Mouse (Mus musculus) liver, embryonic 11.5 days (tissue): Measurements from ENCODE around the gene Lrp6. TPM values are rescaled to one million over a fixed set of nuclear protein-coding genes. Genes with fewer than 3 reads are reported as not detected.

Experiments used
- ATAC-seq: fragments of 200-750 bp; cut with Nextera tagmentation; replicated peaks from 2 replicates; pipeline ENCODE4 v1.8.0; 2017; ENCODE audit warnings: moderate number of reproducible peaks, mild to moderate bottlenecking, moderate TSS enrichment, moderate library complexity; ENCODE audit not compliant: low FRiP score
- DNase-seq: peaks from one replicate; pipeline ENCODE4 v3.0.0-alpha.2; 2017; ENCODE audit warnings: low spot score
- H3K27ac ChIP-seq: fragments of 300-500 bp; sonication (generic); 2 replicates; pipeline ENCODE4 v1.5.1; 2014; ENCODE audit warnings: mild to moderate bottlenecking, low read depth, low read length, control low read depth
- H3K27me3 ChIP-seq: fragments of 300-500 bp; sonication (generic); replicated peaks from 2 replicates; pipeline ENCODE4 v1.6.1; 2014; ENCODE audit warnings: low read length, mixed read lengths; ENCODE audit not compliant: control insufficient read depth, insufficient read depth
- H3K36me3 ChIP-seq: fragments of 300-500 bp; sonication (generic); 2 replicates; pipeline ENCODE4 v1.6.1; 2014; ENCODE audit warnings: mild to moderate bottlenecking, low read length, moderate library complexity, mixed read lengths; ENCODE audit not compliant: control insufficient read depth, insufficient read depth
- H3K4me1 ChIP-seq: fragments of 300-500 bp; sonication (generic); replicated peaks from 2 replicates; pipeline ENCODE4 v1.6.1; 2014; ENCODE audit warnings: low read length, mixed read lengths; ENCODE audit not compliant: control insufficient read depth, insufficient read depth
- H3K4me2 ChIP-seq: fragments of 300-500 bp; sonication (generic); 2 replicates; pipeline ENCODE4 v1.6.1; 2014; ENCODE audit warnings: mild to moderate bottlenecking, control low read depth, moderate library complexity
- H3K4me3 ChIP-seq: fragments of 300-500 bp; sonication (generic); 2 replicates; pipeline ENCODE4 v1.5.1; 2014; ENCODE audit warnings: low read depth, low read length, control low read depth
- H3K9ac ChIP-seq: fragments of 300-500 bp; sonication (generic); 2 replicates; pipeline ENCODE4 v1.6.1; 2014; ENCODE audit warnings: low read depth, low read length, control low read depth
- H3K9me3 ChIP-seq: fragments of 300-500 bp; sonication (generic); 2 replicates; pipeline ENCODE4 v1.6.1; 2016; ENCODE audit warnings: low read length, inconsistent platforms, mixed read lengths; ENCODE audit not compliant: control insufficient read depth
- WGBS: fragments of 180-500 bp; shearing (Covaris S2); extraction: QIAGEN DNeasy Blood & Tissue Kit; methylation state at CpG from one replicate; pipeline ENCODE4 v1.1.7; 2014; 5-methylcytosine and 5-hydroxymethylcytosine counted together
- polyA plus RNA-seq: library from polyadenylated mRNA; unstranded; fragments of >200 nt; fragmentation: Nextera tagmentation; extraction: Ambion mirVana; gene quantifications from 2 replicates; pipeline ENCODE4 v1.2.1, GENCODE M21; 2014

The Lrp6 gene
- polyA plus RNA-seq, 1 experiment from 2014 or later: 17.1 TPM

- no peak overlapping the region for H3K9ac ChIP-seq
- H3K4me2 ChIP-seq: peak overlapping the region; percentile 33
- ATAC-seq (no peak), DNase-seq (peak; percentile 55)
- no peaks in the 10 kb centered on the region for H3K4me1 ChIP-seq
- H3K9me3 ChIP-seq: no peaks in the 10 kb centered on the region
- no peaks in the 10 kb centered on the region for H3K36me3 ChIP-seq
- no peaks in the 10 kb centered on the region for H3K27me3 ChIP-seq
- H3K27ac ChIP-seq: no peak overlapping the region
- H3K4me3 ChIP-seq: no peak overlapping the region
- WGBS: 33% methylated on average over 16 of the region's 16 CpGs
Observed at GRCm38 (mm10) chr6:134402914-134403683, 163.7 kb downstream of the Lrp6 start.

Other genes starting within 250 kb of the Lrp6 start
- 0.32 and 0.40 TPM in 2 replicates for gene Bcl2l14, start 170.6 kb downstream of the Lrp6 start, polyA plus RNA-seq
- gene Mansc1, start 65.5 kb upstream of the Lrp6 start, polyA plus RNA-seq: 1.0 and 1.9 TPM in 2 replicates
- 18.0 and 19.0 TPM in 2 replicates for gene Borcs5, start 72.5 kb upstream of the Lrp6 start, polyA plus RNA-seq
- 7.9 and 10.1 TPM in 2 replicates for gene Dusp16, start 225.7 kb upstream of the Lrp6 start, polyA plus RNA-seq